Mouse (Mus musculus): ENCODE results near the gene Wdfy3. TPM values are rescaled to one million over a fixed set of nuclear protein-coding genes. Genes with fewer than 3 reads are reported as not detected.

Wdfy3 gene
- polyA plus RNA-seq, 1 experiment: 13.7 TPM

DNA sequence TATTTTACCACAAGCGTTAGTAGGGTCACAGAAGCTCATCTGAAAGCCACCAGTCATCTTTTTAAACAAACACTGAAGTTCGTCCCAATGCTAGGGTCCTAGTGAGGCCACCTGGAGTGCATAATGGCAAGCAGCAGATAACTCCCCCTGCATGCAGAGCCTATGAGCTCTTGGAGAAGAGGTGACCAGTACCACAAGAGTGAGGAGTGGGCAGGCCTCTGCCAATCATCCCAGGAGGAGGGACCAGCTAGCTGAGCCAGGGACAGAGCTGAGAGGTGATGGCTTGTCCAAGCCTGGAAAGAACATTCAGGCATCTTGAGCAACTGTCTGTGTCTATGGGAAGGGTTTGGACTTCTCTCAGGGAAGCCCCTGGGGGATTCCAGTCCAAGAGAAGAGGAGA is 267.8 kb downstream of the Wdfy3 start:
- no peaks in the 10 kb centered on the region for H3K4me1 ChIP-seq (ENCODE audit: control insufficient read depth, insufficient read depth, low read length)
- TF ChIP-seq POLR2A (IDR thresholded peaks at IDR 0.05; ENCODE audit: borderline replicate concordance, control insufficient read depth, low read depth, low read length) (no peak), CTCF (IDR thresholded peaks at IDR 0.05; ENCODE audit: control insufficient read depth, insufficient read depth, low read length) (no peak)
- H3K4me3 ChIP-seq (replicated peaks; ENCODE audit: control insufficient read depth, low read depth, low read length): no peak overlapping the region
- H3K27ac ChIP-seq (ENCODE audit: control insufficient read depth, insufficient read depth, low read depth, low read length, poor library complexity): no peak overlapping the region
- WGBS: 72% methylated on average over 2 of the region's 2 CpGs

DNA sequence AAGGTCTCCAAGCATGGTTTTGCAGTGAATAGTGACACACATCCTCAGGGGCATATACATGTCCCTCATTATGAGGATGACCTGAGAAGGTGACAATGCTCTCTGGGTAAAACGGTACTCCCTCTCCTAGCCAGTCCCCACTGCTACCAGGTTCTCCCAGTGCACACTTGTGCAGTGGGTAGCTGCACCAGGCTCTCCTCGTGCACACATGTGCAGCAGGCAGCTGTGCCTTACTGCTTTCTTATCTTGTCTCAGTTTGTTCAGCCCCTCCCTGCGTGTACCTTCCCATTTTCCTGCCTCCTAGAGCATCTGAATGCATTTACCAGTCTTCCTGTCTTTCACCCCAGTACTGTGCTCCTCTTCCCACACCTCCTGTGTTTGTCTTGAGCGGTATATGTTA is 277.1 kb downstream of the Wdfy3 start:
- TF ChIP-seq CTCF (IDR thresholded peaks at IDR 0.05; ENCODE audit: control insufficient read depth, insufficient read depth, low read length) (no peak), POLR2A (IDR thresholded peaks at IDR 0.05; ENCODE audit: borderline replicate concordance, control insufficient read depth, low read depth, low read length) (no peak)
- H3K4me1 ChIP-seq (ENCODE audit: control insufficient read depth, insufficient read depth, low read length): no peaks in the 10 kb centered on the region; the same call in 1 of the 2 replicates
- no peak overlapping the region for H3K27ac ChIP-seq (ENCODE audit: control insufficient read depth, insufficient read depth, low read depth, low read length, poor library complexity)
- 64% methylated on average over 4 of the region's 4 CpGs for WGBS
- H3K4me3 ChIP-seq (replicated peaks; ENCODE audit: control insufficient read depth, low read depth, low read length): no peak overlapping the region

DNA sequence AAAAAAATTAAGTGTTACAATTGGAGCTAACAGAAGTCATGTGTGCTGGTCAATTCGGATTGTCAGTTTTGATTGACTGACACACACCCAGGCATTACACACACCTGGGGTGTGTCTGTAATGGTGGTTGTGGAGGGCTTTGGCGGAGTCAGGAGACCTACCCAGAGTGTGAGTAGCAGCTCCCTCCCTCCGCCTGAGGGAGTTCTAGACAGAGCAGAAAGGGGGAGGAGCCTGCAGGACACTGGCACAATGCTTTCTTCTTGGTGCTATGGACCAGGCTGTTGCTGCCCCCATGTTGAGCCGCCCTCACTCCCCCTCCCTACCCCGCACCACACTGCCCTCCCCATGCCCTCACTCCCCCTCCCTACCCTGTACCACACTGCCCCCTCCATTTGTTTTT is 279.2 kb downstream of the Wdfy3 start:
- H3K4me3 ChIP-seq (replicated peaks; ENCODE audit: control insufficient read depth, low read depth, low read length): no peak overlapping the region
- WGBS: 84% methylated on average over 5 of the region's 5 CpGs
- no peaks in the 10 kb centered on the region; the same call in 1 of the 2 replicates for H3K4me1 ChIP-seq (ENCODE audit: control insufficient read depth, insufficient read depth, low read length)
- H3K27ac ChIP-seq (ENCODE audit: control insufficient read depth, insufficient read depth, low read depth, low read length, poor library complexity): no peak overlapping the region
- no peak for TF ChIP-seq CTCF (IDR thresholded peaks at IDR 0.05; ENCODE audit: control insufficient read depth, insufficient read depth, low read length)
- no peak for TF ChIP-seq POLR2A (IDR thresholded peaks at IDR 0.05; ENCODE audit: borderline replicate concordance, control insufficient read depth, low read depth, low read length)

DNA sequence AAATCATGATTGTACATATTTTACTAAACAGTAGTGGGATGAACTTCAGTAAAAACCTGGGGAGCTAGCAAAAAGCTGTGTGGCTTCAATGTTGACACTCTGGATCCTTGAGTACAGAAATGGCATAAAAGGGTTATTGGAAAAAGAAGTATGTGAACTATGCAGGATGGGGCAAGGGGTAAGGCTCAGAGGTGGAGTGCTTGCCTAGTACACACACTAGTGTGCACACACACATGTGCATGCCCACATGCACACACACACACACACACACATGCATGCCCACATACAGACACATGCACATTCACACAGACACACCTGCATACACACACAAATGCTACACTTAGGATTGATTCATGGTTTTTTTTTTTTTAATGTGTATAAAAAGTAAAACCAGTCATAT is 280.0 kb downstream of the Wdfy3 start:
- TF ChIP-seq CTCF (IDR thresholded peaks at IDR 0.05; ENCODE audit: control insufficient read depth, insufficient read depth, low read length) (no peak), POLR2A (IDR thresholded peaks at IDR 0.05; ENCODE audit: borderline replicate concordance, control insufficient read depth, low read depth, low read length) (no peak)
- Histone ChIP-seq H3K4me1 (ENCODE audit: control insufficient read depth, insufficient read depth, low read length) (peaks cover 2% of the 10 kb centered on the region; the same call in 1 of the 2 replicates), H3K4me3 (replicated peaks; ENCODE audit: control insufficient read depth, low read depth, low read length) (no peak overlapping the region), H3K27ac (ENCODE audit: control insufficient read depth, insufficient read depth, low read depth, low read length, poor library complexity) (no peak overlapping the region)

DNA sequence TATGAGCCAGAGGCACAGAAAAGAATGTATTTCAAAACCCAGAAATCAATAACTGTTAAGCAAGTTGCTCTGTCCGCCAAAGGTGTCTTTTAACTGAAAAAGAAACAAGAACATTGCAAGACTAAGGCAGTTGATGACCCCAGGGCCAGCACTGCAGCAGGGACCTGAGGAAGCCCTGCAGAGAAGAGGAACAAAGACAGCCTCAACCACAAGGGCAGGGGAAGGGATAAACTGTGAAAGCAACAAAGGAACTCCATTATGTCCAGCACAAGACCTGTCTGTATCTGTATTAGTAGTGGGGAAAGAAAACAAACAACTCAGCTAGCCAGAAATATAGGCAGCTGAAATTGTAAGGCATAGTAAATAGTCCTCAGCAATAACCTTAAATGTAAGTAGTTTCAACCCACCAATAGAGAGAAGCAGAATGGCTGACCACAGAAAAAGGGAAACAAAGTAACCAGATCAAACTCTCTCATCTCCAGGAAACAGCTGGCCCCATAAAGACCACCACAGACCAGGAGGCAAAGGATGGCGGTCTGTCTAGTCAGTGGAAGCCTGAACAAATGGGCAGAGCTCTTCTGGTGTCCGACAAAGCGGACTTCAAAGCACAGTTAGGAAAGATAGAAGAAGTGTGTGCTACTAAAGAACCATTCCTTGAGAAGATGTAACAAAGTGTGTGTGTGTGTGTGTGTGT is 283.7 kb downstream of the Wdfy3 start:
- peaks cover 2% of the 10 kb centered on the region; the same call in 1 of the 2 replicates for H3K4me1 ChIP-seq (ENCODE audit: control insufficient read depth, insufficient read depth, low read length)
- no peak overlapping the region for H3K27ac ChIP-seq (ENCODE audit: control insufficient read depth, insufficient read depth, low read depth, low read length, poor library complexity)
- no peak overlapping the region for H3K4me3 ChIP-seq (replicated peaks; ENCODE audit: control insufficient read depth, low read depth, low read length)
- 13% methylated on average over 4 of the region's 4 CpGs for WGBS
- TF ChIP-seq POLR2A (IDR thresholded peaks at IDR 0.05; ENCODE audit: borderline replicate concordance, control insufficient read depth, low read depth, low read length) (no peak), CTCF (IDR thresholded peaks at IDR 0.05; ENCODE audit: control insufficient read depth, insufficient read depth, low read length) (no peak)

DNA sequence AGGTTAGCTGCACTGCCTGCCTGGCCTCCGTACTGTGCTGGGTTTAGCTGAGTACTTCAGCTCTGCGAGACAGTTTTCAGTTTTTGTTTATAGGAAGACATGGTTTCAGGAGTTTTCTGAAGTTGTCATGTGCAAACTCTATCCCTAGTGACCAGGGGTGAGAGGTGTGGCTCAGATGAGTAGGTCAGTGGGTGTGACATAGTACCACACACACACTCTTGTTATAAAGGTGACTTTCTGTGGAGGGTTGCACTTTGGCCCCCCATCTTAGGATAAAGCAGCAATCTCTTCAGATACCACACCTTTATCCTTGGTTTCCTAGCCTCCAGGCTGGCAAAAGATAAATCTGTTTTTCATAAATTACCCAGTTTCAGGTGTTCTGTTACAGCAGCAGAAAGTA is 284.9 kb downstream of the Wdfy3 start:
- TF ChIP-seq CTCF (IDR thresholded peaks at IDR 0.05; ENCODE audit: control insufficient read depth, insufficient read depth, low read length): no peak
- TF ChIP-seq POLR2A (IDR thresholded peaks at IDR 0.05; ENCODE audit: borderline replicate concordance, control insufficient read depth, low read depth, low read length): no peak
- 60% methylated on average over 2 of the region's 2 CpGs for WGBS
- Histone ChIP-seq H3K4me1 (ENCODE audit: control insufficient read depth, insufficient read depth, low read length) (peaks cover 2% of the 10 kb centered on the region; the same call in 1 of the 2 replicates), H3K4me3 (replicated peaks; ENCODE audit: control insufficient read depth, low read depth, low read length) (no peak overlapping the region), H3K27ac (ENCODE audit: control insufficient read depth, insufficient read depth, low read depth, low read length, poor library complexity) (no peak overlapping the region)

DNA sequence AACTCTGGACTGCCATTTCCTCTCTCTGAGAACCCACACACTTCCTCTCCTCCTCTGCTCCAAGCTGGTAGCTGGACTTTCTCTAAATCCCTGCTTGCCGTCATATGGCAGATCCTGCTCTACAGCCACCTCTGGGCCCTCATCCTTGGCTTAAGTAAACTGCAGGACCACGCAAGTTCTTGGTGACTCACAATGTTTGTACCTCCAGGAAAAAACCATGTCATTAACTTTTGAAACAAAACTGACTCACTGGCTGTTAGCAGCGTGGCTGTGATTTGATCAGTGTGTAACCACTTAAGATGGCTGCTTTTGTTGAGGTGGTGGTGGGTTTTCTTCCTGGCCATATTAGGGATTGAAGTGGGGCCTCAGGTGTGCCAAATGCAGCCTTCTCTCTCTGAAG is 285.4 kb downstream of the Wdfy3 start:
- WGBS: 47% methylated on average over 3 of the region's 3 CpGs
- peaks cover 2% of the 10 kb centered on the region; the same call in 1 of the 2 replicates for H3K4me1 ChIP-seq (ENCODE audit: control insufficient read depth, insufficient read depth, low read length)
- no peak for TF ChIP-seq CTCF (IDR thresholded peaks at IDR 0.05; ENCODE audit: control insufficient read depth, insufficient read depth, low read length)
- TF ChIP-seq POLR2A (IDR thresholded peaks at IDR 0.05; ENCODE audit: borderline replicate concordance, control insufficient read depth, low read depth, low read length): no peak
- no peak overlapping the region for H3K27ac ChIP-seq (ENCODE audit: control insufficient read depth, insufficient read depth, low read depth, low read length, poor library complexity)
- H3K4me3 ChIP-seq (replicated peaks; ENCODE audit: control insufficient read depth, low read depth, low read length): no peak overlapping the region

Measured in bone marrow, adult 2 months (tissue).